Mouse (Mus musculus) kidney, adult 2 months (tissue): ENCODE data around the gene Adk. TPM values are rescaled to one million over a fixed set of nuclear protein-coding genes. Genes with fewer than 3 reads are reported as not detected.
"Not testable (repeated sequence)": the region's sequence is repeated elsewhere in the genome, so short reads cannot be mapped to it uniquely, and the experiment has no call there.

ENCODE experiments used
- DNase-seq: peaks from one replicate; pipeline ENCODE4 v3.0.0; 2021
- H3K27ac ChIP-seq: fragments of 200-500 bp; 2 replicates; pipeline ENCODE4 v1.5.1; 2012; ENCODE audit warnings: low read depth, low read length, control low read depth, inconsistent platforms; ENCODE audit not compliant: insufficient read depth
- H3K27me3 ChIP-seq: fragments of 200-500 bp; replicated peaks from 2 replicates; pipeline ENCODE4 v1.6.1; 2012; ENCODE audit warnings: mild to moderate bottlenecking, moderate library complexity, low read length, inconsistent platforms; ENCODE audit not compliant: control insufficient read depth, insufficient read depth
- H3K36me3 ChIP-seq: fragments of 200-500 bp; 2 replicates; pipeline ENCODE4 v1.6.1; 2012; ENCODE audit warnings: mild to moderate bottlenecking, moderate library complexity, low read length, inconsistent platforms; ENCODE audit not compliant: control insufficient read depth, insufficient read depth
- H3K4me1 ChIP-seq: fragments of 200-500 bp; 2 replicates; pipeline ENCODE4 v1.6.1; 2011; ENCODE audit warnings: low read length; ENCODE audit not compliant: control insufficient read depth, insufficient read depth
- H3K4me3 ChIP-seq: fragments of 200-500 bp; 2 replicates; pipeline ENCODE4 v1.5.1; 2011; ENCODE audit warnings: mild to moderate bottlenecking, low read depth, low read length, control low read depth; ENCODE audit not compliant: insufficient read depth
- CTCF ChIP-seq: fragments of 200-500 bp; conservative IDR thresholded peaks from 2 replicates; pipeline ENCODE4 v1.5.1; 2011; ENCODE audit warnings: low read depth, mild to moderate bottlenecking, control low read depth, low read length, moderate library complexity, mixed read lengths; ENCODE audit not compliant: insufficient read depth, insufficient read length
- POLR2A ChIP-seq: fragments of 200-500 bp; IDR thresholded peaks from one replicate; pipeline ENCODE4 v1.6.1; 2011; ENCODE audit warnings: low read depth, low read length, control low read depth
- WGBS: fragments of 180-500 bp; shearing (Covaris S2); methylation state at CpG from one replicate; pipeline ENCODE4 v1.1.7; 2018; 5-methylcytosine and 5-hydroxymethylcytosine counted together
- polyA plus RNA-seq: library from polyadenylated mRNA; depleted of rRNA; stranded (reverse); fragments of >200 nt; gene quantifications from 2 replicates; pipeline ENCODE4 v1.2.3, GENCODE M21; 2012

The Adk gene
- polyA plus RNA-seq, 1 experiment: 121 TPM

DNA sequence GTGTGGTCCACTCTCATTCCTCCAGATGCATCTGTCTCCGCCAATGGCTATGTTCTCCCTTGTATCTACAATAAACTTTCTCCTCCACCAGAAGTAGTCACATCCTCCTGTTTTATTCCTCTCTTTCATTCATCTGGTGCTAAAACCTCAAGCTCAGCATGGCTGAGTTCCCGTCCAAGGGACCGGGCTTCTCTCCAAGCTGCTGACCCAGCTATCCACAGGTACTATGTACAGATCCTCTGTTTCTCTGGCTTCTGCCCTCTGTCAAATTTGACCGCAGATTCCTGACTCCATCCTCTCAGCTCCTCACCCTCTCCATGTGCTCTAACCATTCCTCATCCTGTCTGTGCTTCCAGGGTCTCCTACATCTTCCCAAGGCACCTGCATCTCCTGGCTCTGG lies 406.8 kb downstream of the Adk start:
- DNase-seq: no peak
- Histone ChIP-seq H3K27me3 (no peaks in the 10 kb centered on the region), H3K27ac (no peak overlapping the region), H3K4me1 (no peaks in the 10 kb centered on the region), H3K4me3 (no peak overlapping the region), H3K36me3 (no peaks in the 10 kb centered on the region)
- TF ChIP-seq POLR2A (no peak), CTCF (no peak)
- WGBS: 78% methylated on average over 4 of the region's 4 CpGs

DNA sequence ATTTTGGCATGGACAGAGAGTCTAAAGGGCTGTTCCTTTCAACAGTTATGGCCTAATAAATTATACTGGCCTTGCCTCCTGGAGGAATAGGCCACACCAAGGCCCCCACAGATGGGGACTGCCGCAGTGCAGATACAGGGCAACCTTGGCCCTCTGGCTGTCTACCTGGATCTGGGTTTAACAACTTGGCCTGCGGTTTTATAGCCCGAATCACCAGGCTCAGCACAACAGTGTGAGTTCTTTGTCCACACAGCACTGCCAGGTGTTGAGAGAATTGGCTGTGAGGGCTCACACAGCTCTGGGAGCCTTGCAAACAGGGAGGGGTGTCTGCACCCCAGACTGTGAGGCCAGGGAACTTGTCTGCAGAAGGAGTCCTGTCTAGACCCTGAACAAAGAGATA lies 410.0 kb downstream of the Adk start:
- DNase-seq: no peak
- H3K27ac ChIP-seq: no peak overlapping the region
- no peaks in the 10 kb centered on the region for H3K4me1 ChIP-seq
- TF ChIP-seq POLR2A (no peak), CTCF (no peak)
- 63% methylated on average over 3 of the region's 3 CpGs for WGBS
- H3K4me3 ChIP-seq: no peak overlapping the region
- H3K27me3 ChIP-seq: no peaks in the 10 kb centered on the region
- H3K36me3 ChIP-seq: no peaks in the 10 kb centered on the region

- Histone ChIP-seq H3K27ac (no peak overlapping the region), H3K4me3 (no peak overlapping the region), H3K27me3 (no peaks in the 10 kb centered on the region), H3K36me3 (no peaks in the 10 kb centered on the region), H3K4me1 (no peaks in the 10 kb centered on the region)
- no peak for DNase-seq
- TF ChIP-seq POLR2A: no peak
- no peak for TF ChIP-seq CTCF
- 77% methylated on average over 9 of the region's 9 CpGs for WGBS
These were observed 410.8 kb downstream of the Adk start for GRCm38 (mm10) chr14:21463117-21463712.

DNA sequence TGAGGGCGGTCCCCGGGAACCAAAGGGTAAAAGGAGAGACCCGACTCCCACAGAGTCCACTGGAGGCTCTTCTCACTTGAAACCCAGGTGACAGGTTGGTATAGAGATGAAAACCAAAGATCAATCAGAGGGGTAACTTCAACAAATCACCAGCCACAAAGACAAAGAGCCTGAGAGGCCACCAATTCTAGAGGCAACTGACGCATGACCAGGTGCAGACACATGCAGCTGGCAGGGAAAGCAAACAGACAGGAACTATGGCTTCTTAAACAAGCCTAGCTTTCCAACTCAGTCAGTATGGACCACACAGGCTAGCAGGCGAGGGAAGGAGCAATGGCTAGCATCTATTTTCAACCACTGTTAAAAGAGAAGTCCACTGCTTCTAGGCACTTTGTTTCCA lies 418.0 kb downstream of the Adk start:
- Histone ChIP-seq H3K36me3 (no peaks in the 10 kb centered on the region), H3K27ac (no peak overlapping the region), H3K27me3 (no peaks in the 10 kb centered on the region), H3K4me3 (no peak overlapping the region), H3K4me1 (no peaks in the 10 kb centered on the region)
- 77% methylated on average over 5 of the region's 5 CpGs for WGBS
- DNase-seq: no peak
- TF ChIP-seq CTCF (no peak), POLR2A (no peak)

GRCm38 (mm10) chr14:21471975-21472374 lies 419.6 kb downstream of the Adk start:
- DNase-seq: no peak
- WGBS: 85% methylated on average over 2 of the region's 2 CpGs
- no peak overlapping the region for H3K27ac ChIP-seq
- H3K36me3 ChIP-seq: no peaks in the 10 kb centered on the region
- H3K4me1 ChIP-seq: no peaks in the 10 kb centered on the region
- no peaks in the 10 kb centered on the region for H3K27me3 ChIP-seq
- TF ChIP-seq CTCF: no peak
- no peak overlapping the region for H3K4me3 ChIP-seq

DNA sequence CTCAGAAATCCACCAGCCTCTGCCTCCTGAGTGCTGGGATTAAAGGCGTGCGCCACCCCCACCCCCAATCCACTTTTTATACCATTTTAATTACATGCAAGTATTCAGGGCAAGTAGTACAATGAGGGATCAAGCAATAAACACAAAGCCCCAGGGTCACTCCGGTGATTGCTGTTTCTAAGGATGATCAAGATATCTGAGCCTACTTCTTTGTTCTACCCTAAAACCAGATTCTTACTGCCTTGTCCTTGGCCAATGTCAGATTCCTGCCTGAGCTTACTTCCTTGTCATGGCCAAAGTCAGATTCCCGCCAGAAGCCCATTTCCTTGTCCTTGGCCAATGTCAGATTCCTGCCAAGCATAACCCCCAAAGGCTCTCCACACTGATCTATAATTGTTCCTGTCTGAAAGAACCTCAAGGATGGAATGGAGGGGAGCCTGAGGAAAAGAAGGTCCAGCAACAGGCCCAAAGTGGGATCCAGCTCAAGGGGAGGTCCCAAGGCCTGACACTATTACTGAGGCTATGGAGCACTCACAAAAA lies 422.3 kb downstream of the Adk start:
- H3K4me1 ChIP-seq, H3K4me3 ChIP-seq, H3K27me3 ChIP-seq, H3K36me3 ChIP-seq, H3K27ac ChIP-seq: not testable (repeated sequence)
- WGBS: 84% methylated on average over 4 of the region's 4 CpGs
- peak; percentile 25 for DNase-seq

GRCm38 (mm10) chr14:21477181-21477580 lies 424.8 kb downstream of the Adk start:
- no peaks in the 10 kb centered on the region for H3K4me1 ChIP-seq
- WGBS: 89% methylated on average over 2 of the region's 2 CpGs
- DNase-seq: peak; percentile 72
- H3K27ac ChIP-seq: no peak overlapping the region
- no peaks in the 10 kb centered on the region for H3K27me3 ChIP-seq
- no peak overlapping the region for H3K4me3 ChIP-seq
- no peak for TF ChIP-seq CTCF
- TF ChIP-seq POLR2A: no peak
- no peaks in the 10 kb centered on the region for H3K36me3 ChIP-seq
